ENCODE assay signal across 19 mouse cellular contexts in the genomic region with DNA sequence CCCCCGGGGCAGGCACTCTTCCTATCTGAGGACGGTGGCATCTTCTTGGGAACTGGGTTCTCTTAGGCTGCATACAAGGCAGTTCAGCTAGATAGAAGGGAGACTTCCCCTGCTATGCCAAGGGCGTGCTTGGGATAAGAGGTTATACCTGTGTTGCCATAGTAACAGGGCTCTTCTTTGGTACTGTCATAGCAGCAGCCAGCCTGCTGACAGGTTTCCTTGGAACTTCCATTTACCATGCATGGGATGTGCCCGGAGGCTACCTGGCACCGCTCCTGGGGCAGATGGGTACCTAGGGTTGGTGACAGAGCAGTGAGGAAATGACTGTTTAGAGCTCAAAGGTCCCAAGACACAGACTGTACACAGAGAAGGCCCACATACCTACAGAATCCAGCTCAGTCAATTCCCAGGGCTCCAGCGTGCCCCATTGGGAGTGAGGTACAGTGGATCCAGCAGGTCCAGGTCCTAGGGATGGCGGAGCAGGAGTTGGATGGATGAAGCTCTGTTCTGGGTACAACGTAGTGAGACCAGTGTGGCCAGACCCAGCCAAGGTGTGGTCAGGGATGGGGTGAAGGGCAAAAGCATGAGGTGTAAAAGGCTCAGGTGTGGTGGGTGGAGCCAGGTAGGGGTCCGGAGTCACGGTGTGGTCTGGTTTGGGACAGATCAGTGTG. TPM values are rescaled to one million over a fixed set of nuclear protein-coding genes. Genes with fewer than 3 reads are reported as not detected.
DNase-seq lines count a peak whose midpoint lies in the region; ATAC-seq and TF ChIP-seq lines count a peak whose summit lies in the region.
"Had no signal": no experiment of that assay in that cellular context is flagged by ENCODE, and none has a peak within 500 bp of the region (broad histone marks: within the 10 kb centered on the region; RNA-seq: fewer than 3 reads in every experiment).

No protein-coding gene starts in this region.

- no peak overlapping the region for H3K27ac ChIP-seq in forebrain, embryonic 16.5 days (ENCODE audit: low read length)
- H3K27ac ChIP-seq in forebrain, embryonic 14.5 days (ENCODE audit: low read depth, low read length) = no peak overlapping the region
- H3K27ac ChIP-seq in intestine, postnatal 0 days (ENCODE audit: low read depth, low read length) = no peak overlapping the region
- H3K27ac ChIP-seq in intestine, embryonic 15.5 days = no peak overlapping the region
- H3K27ac ChIP-seq in midbrain, embryonic 15.5 days = no peak overlapping the region
- H3K27ac ChIP-seq: heart, embryonic 10.5 days; limb, embryonic 13.5 days; liver, embryonic 12.5 days; neural tube, embryonic 13.5 days had no signal

- no peaks in the 10 kb centered on the region for H3K27me3 ChIP-seq in forebrain, embryonic 16.5 days (replicated peaks; ENCODE audit: control insufficient read depth, insufficient read depth, low read length)
- H3K27me3 ChIP-seq in forebrain, embryonic 14.5 days (replicated peaks; ENCODE audit: control insufficient read depth, insufficient read depth, low read length) = no peaks in the 10 kb centered on the region
- H3K27me3 ChIP-seq in intestine, postnatal 0 days (replicated peaks; ENCODE audit: control insufficient read depth, insufficient read depth, low read length) = no peaks in the 10 kb centered on the region
- H3K27me3 ChIP-seq in intestine, embryonic 15.5 days (replicated peaks) = no peaks in the 10 kb centered on the region
- no peaks in the 10 kb centered on the region for H3K27me3 ChIP-seq in midbrain, embryonic 15.5 days (replicated peaks)
- H3K27me3 ChIP-seq: neural tube, embryonic 13.5 days had no signal

- H3K4me1 ChIP-seq in forebrain, embryonic 16.5 days (replicated peaks; ENCODE audit: control insufficient read depth, insufficient read depth, low read length) = no peaks in the 10 kb centered on the region
- H3K4me1 ChIP-seq in forebrain, embryonic 14.5 days (ENCODE audit: control insufficient read depth, insufficient read depth, low read length) = no peaks in the 10 kb centered on the region
- H3K4me1 ChIP-seq in intestine, postnatal 0 days (replicated peaks; ENCODE audit: control insufficient read depth, insufficient read depth, low read length) = no peaks in the 10 kb centered on the region
- no peaks in the 10 kb centered on the region for H3K4me1 ChIP-seq in intestine, embryonic 15.5 days (replicated peaks)
- peaks cover 6% of the 10 kb centered on the region; the same call in 1 of the 2 replicates for H3K4me1 ChIP-seq in midbrain, embryonic 15.5 days
- H3K4me1 ChIP-seq: limb, embryonic 13.5 days; neural tube, embryonic 13.5 days had no signal

- DNase-seq in cerebellum, postnatal 10 days = peak; percentile 54 to 67
- DNase-seq in cerebellum, adult 11-12 months = no peak
- no peak for DNase-seq in forebrain, embryonic 14.5 days (ENCODE audit: low spot score)
- no peak for DNase-seq in left cerebral cortex, adult 9 months (ENCODE audit: low spot score in 2 of 2)
- DNase-seq: adrenal gland, postnatal 10 days; cerebellum, adult 9-10 months; gastrocnemius, postnatal 10 days; kidney, adult 11 months; kidney, postnatal 4 days had no signal

- no peak overlapping the region for H3K9ac ChIP-seq in forebrain, embryonic 16.5 days (replicated peaks; ENCODE audit: low read depth, low read length)
- H3K9ac ChIP-seq in forebrain, embryonic 14.5 days (ENCODE audit: low read length) = no peak overlapping the region
- H3K9ac ChIP-seq in intestine, postnatal 0 days (ENCODE audit: low read depth, low read length) = no peak overlapping the region
- H3K9ac ChIP-seq in intestine, embryonic 15.5 days = no peak overlapping the region
- no peak overlapping the region for H3K9ac ChIP-seq in midbrain, embryonic 15.5 days
- H3K9ac ChIP-seq: limb, embryonic 13.5 days; liver, embryonic 12.5 days; neural tube, embryonic 13.5 days had no signal

- WGBS in forebrain, embryonic 16.5 days = 90% methylated on average over 10 of the region's 10 CpGs
- WGBS in forebrain, embryonic 14.5 days = 91% methylated on average over 10 of the region's 10 CpGs
- WGBS in intestine, postnatal 0 days = 82% methylated on average over 10 of the region's 10 CpGs
- 88% methylated on average over 10 of the region's 10 CpGs for WGBS in intestine, embryonic 15.5 days
- WGBS in midbrain, embryonic 15.5 days = 83% methylated on average over 10 of the region's 10 CpGs

- H3K9me3 ChIP-seq in forebrain, embryonic 16.5 days (ENCODE audit: control insufficient read depth, low read length) = no peaks in the 10 kb centered on the region
- no peaks in the 10 kb centered on the region for H3K9me3 ChIP-seq in forebrain, embryonic 14.5 days (replicated peaks; ENCODE audit: control insufficient read depth, low read length)
- no peaks in the 10 kb centered on the region for H3K9me3 ChIP-seq in intestine, postnatal 0 days (ENCODE audit: control insufficient read depth)
- no peaks in the 10 kb centered on the region for H3K9me3 ChIP-seq in intestine, embryonic 15.5 days
- no peaks in the 10 kb centered on the region for H3K9me3 ChIP-seq in midbrain, embryonic 15.5 days
- H3K9me3 ChIP-seq: heart, embryonic 10.5 days; limb, embryonic 13.5 days; liver, embryonic 12.5 days; neural tube, embryonic 13.5 days had no signal

- no peaks in the 10 kb centered on the region for H3K36me3 ChIP-seq in forebrain, embryonic 16.5 days (ENCODE audit: control insufficient read depth, insufficient read depth)
- H3K36me3 ChIP-seq in forebrain, embryonic 14.5 days (ENCODE audit: control insufficient read depth, insufficient read depth, low read length) = no peaks in the 10 kb centered on the region
- no peaks in the 10 kb centered on the region for H3K36me3 ChIP-seq in intestine, postnatal 0 days (ENCODE audit: control insufficient read depth, insufficient read depth)
- no peaks in the 10 kb centered on the region for H3K36me3 ChIP-seq in intestine, embryonic 15.5 days
- no peaks in the 10 kb centered on the region for H3K36me3 ChIP-seq in midbrain, embryonic 15.5 days (replicated peaks)
- H3K36me3 ChIP-seq: heart, embryonic 10.5 days; limb, embryonic 13.5 days; liver, embryonic 12.5 days; neural tube, embryonic 13.5 days had no signal

- peak; percentile 63 for ATAC-seq in forebrain, embryonic 16.5 days
- ATAC-seq in forebrain, embryonic 14.5 days = no peak
- ATAC-seq in intestine, postnatal 0 days = 0 out of 2 replicates have a peak, but pooled peaks have one; percentile 9
- ATAC-seq in intestine, embryonic 15.5 days = no peak
- ATAC-seq in midbrain, embryonic 15.5 days (replicated peaks) = peak; percentile 84
- ATAC-seq: liver, embryonic 12.5 days had no signal

- H3K4me2 ChIP-seq in forebrain, embryonic 16.5 days (ENCODE audit: low read length) = no peak overlapping the region
- no peak overlapping the region for H3K4me2 ChIP-seq in forebrain, embryonic 14.5 days (ENCODE audit: low read length)
- H3K4me2 ChIP-seq in intestine, postnatal 0 days (replicated peaks; ENCODE audit: low read depth) = no peak overlapping the region
- H3K4me2 ChIP-seq in intestine, embryonic 15.5 days (replicated peaks) = no peak overlapping the region
- no peak overlapping the region for H3K4me2 ChIP-seq in midbrain, embryonic 15.5 days
- H3K4me2 ChIP-seq: limb, embryonic 13.5 days; liver, embryonic 12.5 days; neural tube, embryonic 13.5 days had no signal

- TF ChIP-seq CTCF in intestine, postnatal 0 days (IDR thresholded peaks at IDR 0.05; ENCODE audit: low read depth) = no peak

- no peak overlapping the region for H3K4me3 ChIP-seq in forebrain, embryonic 16.5 days (replicated peaks; ENCODE audit: low read length)
- H3K4me3 ChIP-seq in forebrain, embryonic 14.5 days (ENCODE audit: low read depth, low read length) = no peak overlapping the region
- H3K4me3 ChIP-seq in intestine, postnatal 0 days (ENCODE audit: low read depth, low read length) = no peak overlapping the region
- no peak overlapping the region for H3K4me3 ChIP-seq in intestine, embryonic 15.5 days (replicated peaks)
- no peak overlapping the region for H3K4me3 ChIP-seq in midbrain, embryonic 15.5 days
- H3K4me3 ChIP-seq: heart, embryonic 10.5 days; limb, embryonic 13.5 days; liver, embryonic 12.5 days; neural tube, embryonic 13.5 days had no signal

RNA-seq across cellular contexts. Expression of a gene that starts 2.0 kb away (rescaled TPM):
- polyA plus RNA-seq in forebrain, embryonic 16.5 days (2015; fragmentation: Nextera tagmentation; extraction: Ambion mirVana) = 0.16 and 0.56 TPM in 2 replicates
- 0.99 TPM in 1 of 2 replicates, not detected in the other for polyA plus RNA-seq in forebrain, embryonic 14.5 days (2014; fragmentation: Nextera tagmentation; extraction: Ambion mirVana)
- polyA plus RNA-seq in intestine, postnatal 0 days (2015; fragmentation: Nextera tagmentation; extraction: Ambion mirVana) = not detected in 2 replicates
- polyA plus RNA-seq in intestine, embryonic 15.5 days (2015; fragmentation: Nextera tagmentation; extraction: Ambion mirVana) = not detected in 2 replicates
- polyA plus RNA-seq in midbrain, embryonic 15.5 days (2015; fragmentation: Nextera tagmentation; extraction: Ambion mirVana) = 0.49 and 0.79 TPM in 2 replicates
- polyA plus RNA-seq: embryonic facial prominence, embryonic 14.5 days; heart, embryonic 10.5 days; kidney, embryonic 16.5 days; limb, embryonic 13.5 days; liver, embryonic 12.5 days; neural tube, embryonic 13.5 days had no signal

RNA-seq across cellular contexts. Expression of a gene that starts 18.5 kb away (rescaled TPM):
- 0.12 and 0.13 TPM in 2 replicates for polyA plus RNA-seq in forebrain, embryonic 16.5 days (2015; fragmentation: Nextera tagmentation; extraction: Ambion mirVana)
- 0.16 and 0.18 TPM in 2 replicates for polyA plus RNA-seq in forebrain, embryonic 14.5 days (2014; fragmentation: Nextera tagmentation; extraction: Ambion mirVana)
- polyA plus RNA-seq in intestine, postnatal 0 days (2015; fragmentation: Nextera tagmentation; extraction: Ambion mirVana) = not detected in 2 replicates
- 0.05 and 0.06 TPM in 2 replicates for polyA plus RNA-seq in intestine, embryonic 15.5 days (2015; fragmentation: Nextera tagmentation; extraction: Ambion mirVana)
- polyA plus RNA-seq in midbrain, embryonic 15.5 days (2015; fragmentation: Nextera tagmentation; extraction: Ambion mirVana) = 0.06 and 0.12 TPM in 2 replicates
- polyA plus RNA-seq: neural tube, embryonic 13.5 days had no signal

RNA-seq across cellular contexts. Expression of a gene that starts 23.4 kb away (rescaled TPM):
- polyA plus RNA-seq in forebrain, embryonic 16.5 days (2015; fragmentation: Nextera tagmentation; extraction: Ambion mirVana) = 42.8 and 43.3 TPM in 2 replicates
- polyA plus RNA-seq in forebrain, embryonic 14.5 days (2014; fragmentation: Nextera tagmentation; extraction: Ambion mirVana) = 44.2 and 45.5 TPM in 2 replicates
- polyA plus RNA-seq in intestine, postnatal 0 days (2015; fragmentation: Nextera tagmentation; extraction: Ambion mirVana) = 20.3 and 24.6 TPM in 2 replicates
- 35.8 and 39.2 TPM in 2 replicates for polyA plus RNA-seq in intestine, embryonic 15.5 days (2015; fragmentation: Nextera tagmentation; extraction: Ambion mirVana)
- 44.5 and 47.5 TPM in 2 replicates for polyA plus RNA-seq in midbrain, embryonic 15.5 days (2015; fragmentation: Nextera tagmentation; extraction: Ambion mirVana)

RNA-seq across cellular contexts. Expression of a gene that starts 30.6 kb away (rescaled TPM):
- 18.8 TPM in 2 replicates for polyA plus RNA-seq in forebrain, embryonic 16.5 days (2015; fragmentation: Nextera tagmentation; extraction: Ambion mirVana)
- polyA plus RNA-seq in forebrain, embryonic 14.5 days (2014; fragmentation: Nextera tagmentation; extraction: Ambion mirVana) = 12.1 and 15.0 TPM in 2 replicates
- 11.0 and 12.4 TPM in 2 replicates for polyA plus RNA-seq in intestine, postnatal 0 days (2015; fragmentation: Nextera tagmentation; extraction: Ambion mirVana)
- polyA plus RNA-seq in intestine, embryonic 15.5 days (2015; fragmentation: Nextera tagmentation; extraction: Ambion mirVana) = 29.0 and 29.5 TPM in 2 replicates
- polyA plus RNA-seq in midbrain, embryonic 15.5 days (2015; fragmentation: Nextera tagmentation; extraction: Ambion mirVana) = 13.3 and 14.1 TPM in 2 replicates

RNA-seq across cellular contexts. Expression of a gene that starts 36.7 kb away (rescaled TPM):
- 43.7 and 46.1 TPM in 2 replicates for polyA plus RNA-seq in forebrain, embryonic 16.5 days (2015; fragmentation: Nextera tagmentation; extraction: Ambion mirVana)
- 42.7 and 47.7 TPM in 2 replicates for polyA plus RNA-seq in forebrain, embryonic 14.5 days (2014; fragmentation: Nextera tagmentation; extraction: Ambion mirVana)
- 35.8 and 36.2 TPM in 2 replicates for polyA plus RNA-seq in intestine, postnatal 0 days (2015; fragmentation: Nextera tagmentation; extraction: Ambion mirVana)
- 75.4 and 80.6 TPM in 2 replicates for polyA plus RNA-seq in intestine, embryonic 15.5 days (2015; fragmentation: Nextera tagmentation; extraction: Ambion mirVana)
- polyA plus RNA-seq in midbrain, embryonic 15.5 days (2015; fragmentation: Nextera tagmentation; extraction: Ambion mirVana) = 46.2 and 48.4 TPM in 2 replicates

Comparison
In these comparisons a context has a peak if more than half of its experiments do, and no peak if none do; other contexts are left out.
1. DNase-seq: peak in cerebellum, postnatal 10 days (2 of 2); none in cerebellum, adult 11-12 months (single experiment), forebrain, embryonic 14.5 days (single experiment) and left cerebral cortex, adult 9 months (0 of 2).
2. ATAC-seq: peak in forebrain, embryonic 16.5 days (single experiment), intestine, postnatal 0 days (single experiment) and midbrain, embryonic 15.5 days (single experiment); none in forebrain, embryonic 14.5 days (single experiment) and intestine, embryonic 15.5 days (single experiment).